In the genomic region with DNA sequence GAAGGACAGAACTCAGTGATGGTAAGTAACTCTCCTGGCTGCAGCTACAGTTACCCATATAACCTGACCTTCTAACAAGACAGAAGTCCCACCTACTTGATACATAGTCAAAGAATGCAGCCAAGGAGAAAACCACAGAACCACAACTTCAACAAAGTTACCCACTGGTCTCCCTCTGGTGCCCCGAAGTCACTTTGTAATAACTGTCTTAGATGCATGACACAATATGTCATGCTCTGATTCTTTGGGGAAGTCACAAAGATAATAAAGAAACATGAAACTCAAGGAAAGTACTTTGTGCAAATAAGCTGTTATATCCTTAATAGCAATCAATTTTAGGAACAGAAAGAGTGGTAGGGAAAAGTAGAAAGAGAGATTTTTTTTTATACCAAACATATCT, we compare ENCODE assay signal across 10 mouse cellular contexts. TPM values are rescaled to one million over a fixed set of nuclear protein-coding genes. Genes with fewer than 3 reads are reported as not detected.
DNase-seq lines count a peak whose midpoint lies in the region; ATAC-seq and TF ChIP-seq lines count a peak whose summit lies in the region.
"Had no signal": no experiment of that assay in that cellular context is flagged by ENCODE, and none has a peak within 500 bp of the region (broad histone marks: within the 10 kb centered on the region; RNA-seq: fewer than 3 reads in every experiment).

No protein-coding gene starts in this region.

- no peaks in the 10 kb centered on the region for H3K27me3 ChIP-seq in embryonic facial prominence, embryonic 13.5 days
- H3K27me3 ChIP-seq in embryonic facial prominence, embryonic 10.5 days (replicated peaks; ENCODE audit: low read depth, poor library complexity, severe bottlenecking) = no peaks in the 10 kb centered on the region
- no peaks in the 10 kb centered on the region for H3K27me3 ChIP-seq in liver, postnatal 0 days (ENCODE audit: insufficient read depth, low read length)
- H3K27me3 ChIP-seq in liver, embryonic 12.5 days (replicated peaks) = no peaks in the 10 kb centered on the region
- H3K27me3 ChIP-seq in forebrain, embryonic 16.5 days (replicated peaks; ENCODE audit: control insufficient read depth, insufficient read depth, low read length) = no peaks in the 10 kb centered on the region
- no peaks in the 10 kb centered on the region for H3K27me3 ChIP-seq in myocyte (ENCODE audit: control insufficient read depth, insufficient read depth, insufficient read length)
- H3K27me3 ChIP-seq: heart, embryonic 15.5 days had no signal

- H3K79me2 ChIP-seq in myocyte (ENCODE audit: control insufficient read depth, insufficient read depth) = peaks cover 63% of the 10 kb centered on the region

- no peak overlapping the region for H3K4me3 ChIP-seq in embryonic facial prominence, embryonic 13.5 days
- no peak overlapping the region for H3K4me3 ChIP-seq in embryonic facial prominence, embryonic 10.5 days
- no peak overlapping the region for H3K4me3 ChIP-seq in liver, postnatal 0 days (ENCODE audit: low read depth, low read length)
- H3K4me3 ChIP-seq in liver, embryonic 12.5 days = no peak overlapping the region
- no peak overlapping the region for H3K4me3 ChIP-seq in forebrain, embryonic 16.5 days (replicated peaks; ENCODE audit: low read length)
- no peak overlapping the region for H3K4me3 ChIP-seq in myocyte
- H3K4me3 ChIP-seq: heart, embryonic 15.5 days had no signal

- H3K4me2 ChIP-seq in embryonic facial prominence, embryonic 13.5 days = peak overlapping the region; percentile 91
- H3K4me2 ChIP-seq in liver, postnatal 0 days (ENCODE audit: low read depth, low read length) = peak overlapping the region; percentile 100
- no peak overlapping the region for H3K4me2 ChIP-seq in liver, embryonic 12.5 days
- H3K4me2 ChIP-seq in forebrain, embryonic 16.5 days (ENCODE audit: low read length) = peak overlapping the region; percentile 33
- H3K4me2 ChIP-seq in myocyte (ENCODE audit: low read depth) = peak overlapping the region; percentile 76

- H3ac ChIP-seq in myocyte (ENCODE audit: control insufficient read depth, insufficient read length) = no peak overlapping the region

- TF ChIP-seq EP300 in liver, postnatal 0 days (IDR thresholded peaks at IDR 0.05; ENCODE audit: low read depth) = no peak

- H3K9me3 ChIP-seq in embryonic facial prominence, embryonic 13.5 days = no peaks in the 10 kb centered on the region
- H3K9me3 ChIP-seq in embryonic facial prominence, embryonic 10.5 days = no peaks in the 10 kb centered on the region
- H3K9me3 ChIP-seq in liver, postnatal 0 days (ENCODE audit: low read length) = no peaks in the 10 kb centered on the region
- no peaks in the 10 kb centered on the region for H3K9me3 ChIP-seq in liver, embryonic 12.5 days (replicated peaks)
- no peaks in the 10 kb centered on the region for H3K9me3 ChIP-seq in forebrain, embryonic 16.5 days (ENCODE audit: control insufficient read depth, low read length)
- H3K9me3 ChIP-seq: heart, embryonic 15.5 days had no signal

- 60% methylated on average over 1 of the region's 1 CpGs for WGBS in embryonic facial prominence, embryonic 13.5 days
- WGBS in embryonic facial prominence, embryonic 10.5 days = 90% methylated on average over 1 of the region's 1 CpGs
- 22% methylated on average over 1 of the region's 1 CpGs for WGBS in liver, postnatal 0 days (ENCODE audit: insufficient replicate concordance)
- WGBS in liver, embryonic 12.5 days (ENCODE audit: insufficient replicate concordance) = 13% methylated on average over 1 of the region's 1 CpGs
- 89% methylated on average over 1 of the region's 1 CpGs for WGBS in forebrain, embryonic 16.5 days

- no peak for TF ChIP-seq POLR2A in myocyte (IDR thresholded peaks at IDR 0.05; ENCODE audit: insufficient read length, low read depth)

- H3K36me3 ChIP-seq in embryonic facial prominence, embryonic 13.5 days = peaks cover 5% of the 10 kb centered on the region; the same call in 1 of the 2 replicates
- H3K36me3 ChIP-seq in embryonic facial prominence, embryonic 10.5 days (replicated peaks) = peaks cover 31% of the 10 kb centered on the region
- no peaks in the 10 kb centered on the region for H3K36me3 ChIP-seq in liver, postnatal 0 days (replicated peaks; ENCODE audit: insufficient read depth, low read length)
- peaks cover 16% of the 10 kb centered on the region; the same call in 1 of the 2 replicates for H3K36me3 ChIP-seq in liver, embryonic 12.5 days
- no peaks in the 10 kb centered on the region; the same call in 1 of the 2 replicates for H3K36me3 ChIP-seq in forebrain, embryonic 16.5 days (ENCODE audit: control insufficient read depth, insufficient read depth)
- H3K36me3 ChIP-seq in myocyte (ENCODE audit: control insufficient read depth, insufficient read depth) = peaks cover 4% of the 10 kb centered on the region

- no peak overlapping the region for H3K27ac ChIP-seq in embryonic facial prominence, embryonic 13.5 days
- no peak overlapping the region for H3K27ac ChIP-seq in embryonic facial prominence, embryonic 10.5 days (replicated peaks)
- H3K27ac ChIP-seq in liver, postnatal 0 days (ENCODE audit: low read depth) = no peak overlapping the region
- no peak overlapping the region for H3K27ac ChIP-seq in liver, embryonic 12.5 days
- no peak overlapping the region for H3K27ac ChIP-seq in forebrain, embryonic 16.5 days (ENCODE audit: low read length)
- H3K27ac ChIP-seq: heart, embryonic 15.5 days had no signal

- peaks cover 35% of the 10 kb centered on the region for H3K4me1 ChIP-seq in embryonic facial prominence, embryonic 13.5 days
- H3K4me1 ChIP-seq in embryonic facial prominence, embryonic 10.5 days = peaks cover 28% of the 10 kb centered on the region
- H3K4me1 ChIP-seq in liver, postnatal 0 days (ENCODE audit: insufficient read depth) = peaks cover 31% of the 10 kb centered on the region
- peaks cover 41% of the 10 kb centered on the region for H3K4me1 ChIP-seq in liver, embryonic 12.5 days
- peaks cover 39% of the 10 kb centered on the region for H3K4me1 ChIP-seq in forebrain, embryonic 16.5 days (replicated peaks; ENCODE audit: control insufficient read depth, insufficient read depth, low read length)

- no peak for TF ChIP-seq CTCF in liver, postnatal 0 days (IDR thresholded peaks at IDR 0.05; ENCODE audit: low read depth)

- DNase-seq in embryonic facial prominence, embryonic 10.5 days (ENCODE audit: low spot score) = no peak
- DNase-seq in liver, postnatal 0 days = no peak
- no peak for DNase-seq in thymus, postnatal 4 days
- DNase-seq in Muller cell, postnatal 12 days (ENCODE audit: inconsistent ontology term) = no peak
- DNase-seq: kidney, postnatal 4 days had no signal

- no peak overlapping the region for H3K9ac ChIP-seq in embryonic facial prominence, embryonic 13.5 days
- no peak overlapping the region for H3K9ac ChIP-seq in liver, postnatal 0 days (replicated peaks)
- H3K9ac ChIP-seq in liver, embryonic 12.5 days = no peak overlapping the region
- H3K9ac ChIP-seq in forebrain, embryonic 16.5 days (replicated peaks; ENCODE audit: low read depth, low read length) = no peak overlapping the region
- H3K9ac ChIP-seq: heart, embryonic 15.5 days had no signal

- no peak for ATAC-seq in embryonic facial prominence, embryonic 13.5 days (ENCODE audit: insufficient number of reproducible peaks, insufficient read depth, low FRiP score, low TSS enrichment, low read depth)
- no peak for ATAC-seq in liver, postnatal 0 days
- ATAC-seq in liver, embryonic 12.5 days = no peak
- ATAC-seq in forebrain, embryonic 16.5 days = no peak

TF ChIP-seq in myocyte, 11 proteins besides CTCF, POLR2A, EP300 and RAD21 (continues in another document):
- TF ChIP-seq E2F4 (IDR thresholded peaks at IDR 0.05; ENCODE audit: insufficient read depth) (no peak), MAX (IDR thresholded peaks at IDR 0.05; ENCODE audit: low read depth) (no peak), MYOD1 (IDR thresholded peaks at IDR 0.05; ENCODE audit: control insufficient read depth in 1 of 3, insufficient read length in 2 of 3, low read depth in 2 of 3) (no peak), TCF12 (IDR thresholded peaks at IDR 0.05; ENCODE audit: insufficient read depth, poor library complexity, severe bottlenecking) (no peak)

RNA-seq across cellular contexts. Expression of a gene that starts 3.2 kb away (rescaled TPM):
- 36.1 and 40.4 TPM in 2 replicates for polyA plus RNA-seq in embryonic facial prominence, embryonic 13.5 days (2015; fragmentation: Nextera tagmentation; extraction: Ambion mirVana)
- 36.2 and 37.4 TPM in 2 replicates for polyA plus RNA-seq in embryonic facial prominence, embryonic 10.5 days (2016; fragmentation: Nextera tagmentation; extraction: Ambion mirVana)
- polyA plus RNA-seq in liver, postnatal 0 days (2015; fragmentation: Nextera tagmentation; extraction: Ambion mirVana) = 7.2 and 7.3 TPM in 2 replicates
- polyA plus RNA-seq in liver, embryonic 12.5 days (2016; fragmentation: Nextera tagmentation; extraction: Ambion mirVana) = 18.9 and 19.0 TPM in 2 replicates
- polyA plus RNA-seq in forebrain, embryonic 16.5 days (2015; fragmentation: Nextera tagmentation; extraction: Ambion mirVana) = 85.7 and 92.7 TPM in 2 replicates
- polyA plus RNA-seq in myocyte (2012; fragmentation: generic; extraction: Trizol) = 31.7 TPM

RNA-seq across cellular contexts. Expression of a gene that starts 3.3 kb away (rescaled TPM):
- polyA plus RNA-seq in embryonic facial prominence, embryonic 13.5 days (2015; fragmentation: Nextera tagmentation; extraction: Ambion mirVana) = 27.2 and 28.9 TPM in 2 replicates
- 38.1 and 42.2 TPM in 2 replicates for polyA plus RNA-seq in embryonic facial prominence, embryonic 10.5 days (2016; fragmentation: Nextera tagmentation; extraction: Ambion mirVana)
- polyA plus RNA-seq in liver, postnatal 0 days (2015; fragmentation: Nextera tagmentation; extraction: Ambion mirVana) = 13.2 and 13.9 TPM in 2 replicates
- polyA plus RNA-seq in liver, embryonic 12.5 days (2016; fragmentation: Nextera tagmentation; extraction: Ambion mirVana) = 42.9 and 43.2 TPM in 2 replicates
- polyA plus RNA-seq in forebrain, embryonic 16.5 days (2015; fragmentation: Nextera tagmentation; extraction: Ambion mirVana) = 23.4 and 24.9 TPM in 2 replicates
- polyA plus RNA-seq in myocyte (2012; fragmentation: generic; extraction: Trizol) = 4.3 TPM

RNA-seq across cellular contexts. Expression of a gene that starts 27.2 kb away (rescaled TPM):
- 132 and 154 TPM in 2 replicates for polyA plus RNA-seq in embryonic facial prominence, embryonic 13.5 days (2015; fragmentation: Nextera tagmentation; extraction: Ambion mirVana)
- polyA plus RNA-seq in embryonic facial prominence, embryonic 10.5 days (2016; fragmentation: Nextera tagmentation; extraction: Ambion mirVana) = 173 and 176 TPM in 2 replicates
- 34.4 and 35.6 TPM in 2 replicates for polyA plus RNA-seq in liver, postnatal 0 days (2015; fragmentation: Nextera tagmentation; extraction: Ambion mirVana)
- polyA plus RNA-seq in liver, embryonic 12.5 days (2016; fragmentation: Nextera tagmentation; extraction: Ambion mirVana) = 75.4 and 83.0 TPM in 2 replicates
- polyA plus RNA-seq in forebrain, embryonic 16.5 days (2015; fragmentation: Nextera tagmentation; extraction: Ambion mirVana) = 153 and 158 TPM in 2 replicates
- polyA plus RNA-seq in myocyte (2012; fragmentation: generic; extraction: Trizol) = 68.6 TPM

RNA-seq across cellular contexts. Expression of a gene that starts 27.3 kb away (rescaled TPM):
- 54.1 and 54.5 TPM in 2 replicates for polyA plus RNA-seq in embryonic facial prominence, embryonic 13.5 days (2015; fragmentation: Nextera tagmentation; extraction: Ambion mirVana)
- 45.8 and 53.3 TPM in 2 replicates for polyA plus RNA-seq in embryonic facial prominence, embryonic 10.5 days (2016; fragmentation: Nextera tagmentation; extraction: Ambion mirVana)
- polyA plus RNA-seq in liver, postnatal 0 days (2015; fragmentation: Nextera tagmentation; extraction: Ambion mirVana) = 16.5 and 19.3 TPM in 2 replicates
- 14.2 and 14.4 TPM in 2 replicates for polyA plus RNA-seq in liver, embryonic 12.5 days (2016; fragmentation: Nextera tagmentation; extraction: Ambion mirVana)
- 43.4 and 50.5 TPM in 2 replicates for polyA plus RNA-seq in forebrain, embryonic 16.5 days (2015; fragmentation: Nextera tagmentation; extraction: Ambion mirVana)
- 18.5 TPM for polyA plus RNA-seq in myocyte (2012; fragmentation: generic; extraction: Trizol)
